Mouse (Mus musculus) left cerebral cortex, adult 9 months (tissue): Measurements from ENCODE around the gene Clec16a.

ENCODE experiments used
- DNase-seq, 2 experiments: peaks; one replicate each; pipeline ENCODE4 v3.0.0; 2022; ENCODE audit warnings: low spot score in 2 of 2

Gene Clec16a

DNA sequence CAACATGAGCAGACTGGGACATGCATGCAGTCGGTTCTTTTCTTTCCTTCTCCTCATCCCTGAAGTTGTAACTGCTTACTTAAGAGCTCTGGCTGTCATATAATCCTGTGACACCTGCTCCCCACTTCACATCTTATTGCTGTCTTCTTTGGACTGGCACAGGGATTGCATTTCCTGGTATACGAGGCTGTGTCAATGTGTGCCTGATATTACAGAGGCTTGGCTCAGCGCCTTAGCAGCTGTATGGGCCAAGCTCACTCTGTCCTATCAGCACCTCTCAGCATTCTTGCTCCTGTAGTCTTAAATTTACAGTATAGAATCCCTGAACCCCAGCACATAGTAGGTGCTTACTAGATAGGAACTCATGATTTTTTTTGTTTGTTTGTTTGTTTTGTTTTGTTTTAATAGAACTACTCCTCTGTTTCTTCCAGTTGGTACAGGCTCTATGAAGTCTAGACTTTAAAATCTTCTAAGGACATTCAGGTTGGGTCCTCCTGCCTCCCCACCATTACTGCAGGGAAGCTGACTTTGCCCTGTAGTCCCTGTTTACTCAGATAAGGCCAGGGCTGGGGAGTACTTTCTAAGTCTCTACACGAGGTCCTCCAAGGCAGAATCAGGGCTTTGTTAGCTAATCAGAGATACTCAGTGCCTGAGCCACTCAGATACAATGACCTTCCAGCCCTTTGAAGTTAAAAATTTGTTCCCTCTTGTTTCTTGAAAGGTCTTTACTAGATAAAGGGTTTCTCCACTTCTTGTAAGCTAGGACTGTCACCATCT is 97.9 kb downstream of the Clec16a start:
- no peak for DNase-seq

DNA sequence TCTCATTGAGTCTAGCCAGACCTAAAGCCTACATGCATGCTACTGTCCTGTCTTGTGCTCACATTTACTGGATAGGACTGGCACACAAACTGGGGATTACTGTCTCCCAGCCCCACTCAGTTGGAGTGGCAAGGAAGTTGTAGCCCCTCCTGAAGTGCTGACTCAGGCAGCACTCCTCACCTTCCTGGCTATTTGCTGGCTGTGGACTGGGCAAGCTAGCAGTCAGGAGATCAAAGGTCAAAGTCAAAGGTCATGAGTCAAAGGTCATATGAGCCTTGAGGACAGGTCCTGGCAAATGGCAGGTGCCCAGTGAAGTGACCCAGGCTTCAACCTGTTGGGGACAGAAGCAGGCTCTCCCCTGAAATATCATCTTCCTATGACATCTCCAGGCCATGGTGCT is 99.1 kb downstream of the Clec16a start:
- no peak for DNase-seq

DNA sequence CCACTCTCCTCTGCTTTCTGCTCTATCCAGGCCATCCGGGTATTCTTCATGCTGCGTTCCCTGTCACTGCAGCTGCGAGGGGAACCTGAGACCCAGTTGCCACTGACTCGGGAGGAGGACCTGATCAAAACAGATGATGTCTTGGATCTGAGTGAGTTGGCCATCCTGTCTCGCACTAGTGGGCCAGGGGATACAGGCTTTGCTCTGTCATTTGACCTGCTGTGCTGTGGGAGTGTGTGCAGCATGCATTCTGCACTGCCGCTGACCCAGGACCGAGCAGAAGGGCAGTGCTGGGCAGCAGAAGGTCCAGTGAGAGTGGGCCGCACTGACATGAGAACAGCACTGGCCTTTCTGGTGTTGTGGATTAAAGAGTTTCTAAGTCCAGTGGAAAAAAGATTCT is 99.6 kb downstream of the Clec16a start:
- DNase-seq: no peak

DNA sequence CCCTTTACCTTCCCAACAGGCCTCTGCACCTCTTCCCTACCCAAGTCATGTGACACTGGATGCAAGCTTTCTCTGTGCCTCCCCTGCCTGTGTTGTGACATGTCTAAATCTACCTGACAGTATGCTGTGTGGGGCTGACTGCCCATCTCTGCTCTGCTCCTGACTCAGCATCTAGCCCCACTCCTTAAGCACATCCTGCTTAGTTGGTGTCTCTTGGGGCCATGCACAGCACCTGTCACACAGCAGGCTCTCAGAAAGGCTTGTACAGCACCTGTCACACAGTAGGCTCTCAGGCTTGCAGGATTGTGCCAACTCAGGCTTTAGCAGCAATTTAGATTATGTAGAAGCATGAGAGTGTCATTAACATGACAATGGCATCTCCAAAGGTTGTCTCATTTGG is 106.7 kb downstream of the Clec16a start:
- no peak for DNase-seq

DNA sequence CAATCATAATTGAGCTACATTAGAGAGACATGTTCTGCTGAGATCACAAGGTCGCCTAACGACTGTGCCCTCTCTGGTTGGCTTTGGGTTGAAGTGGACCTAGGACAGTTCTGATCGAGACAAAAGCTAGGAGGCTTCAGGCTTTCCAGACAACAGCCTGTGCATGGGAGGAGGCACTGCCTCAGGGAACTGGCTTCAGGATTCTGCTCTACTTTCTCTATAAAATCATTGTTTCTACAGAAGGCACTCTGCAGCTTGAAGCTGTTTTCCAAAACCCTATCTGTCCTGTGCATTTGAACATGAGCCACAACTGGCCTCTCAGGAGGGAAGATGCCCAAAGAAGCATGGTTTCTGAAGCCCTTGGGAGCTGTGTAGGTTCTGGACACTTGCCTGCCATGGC is 107.8 kb downstream of the Clec16a start:
- DNase-seq: no peak

DNA sequence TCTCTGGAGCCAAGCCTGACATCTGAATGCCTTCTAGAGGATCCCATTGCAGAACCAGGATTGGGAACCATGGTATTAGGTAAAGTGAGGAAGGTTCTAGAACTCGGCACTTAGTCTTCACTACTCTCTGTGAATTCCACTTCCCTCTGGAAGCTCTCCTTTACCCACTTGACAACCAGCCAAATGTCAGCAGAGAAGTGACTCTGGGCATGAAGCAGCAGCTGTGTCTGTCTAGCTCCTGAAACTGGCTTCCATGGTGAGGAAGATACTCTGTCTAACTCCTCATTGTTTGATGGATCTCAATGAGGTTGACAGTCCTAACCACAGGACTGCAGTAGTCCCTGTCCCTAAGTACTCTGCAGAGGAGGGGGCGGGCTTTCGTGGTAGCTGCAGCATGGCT is 110.1 kb downstream of the Clec16a start:
- DNase-seq: no peak

DNA sequence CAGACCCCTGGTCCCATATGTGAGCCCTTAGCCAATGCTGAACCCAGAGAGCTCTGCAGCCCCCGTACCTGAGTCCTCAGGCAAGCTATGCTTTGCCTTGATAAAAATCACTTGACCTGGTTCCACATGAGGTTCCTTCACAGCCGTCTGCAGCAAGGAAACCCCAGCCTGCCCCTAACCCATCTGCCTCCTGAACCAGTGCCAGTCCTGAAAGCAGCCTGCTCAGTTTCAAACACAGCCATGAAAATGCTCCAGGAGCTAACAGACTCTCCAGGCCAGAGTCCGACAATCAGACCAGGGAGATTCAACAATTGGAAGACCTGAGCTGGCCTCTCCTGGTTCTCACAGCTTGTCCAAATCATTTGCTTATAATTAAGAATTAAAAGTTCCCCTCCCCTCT is 110.8 kb downstream of the Clec16a start:
- DNase-seq: no peak

DNA sequence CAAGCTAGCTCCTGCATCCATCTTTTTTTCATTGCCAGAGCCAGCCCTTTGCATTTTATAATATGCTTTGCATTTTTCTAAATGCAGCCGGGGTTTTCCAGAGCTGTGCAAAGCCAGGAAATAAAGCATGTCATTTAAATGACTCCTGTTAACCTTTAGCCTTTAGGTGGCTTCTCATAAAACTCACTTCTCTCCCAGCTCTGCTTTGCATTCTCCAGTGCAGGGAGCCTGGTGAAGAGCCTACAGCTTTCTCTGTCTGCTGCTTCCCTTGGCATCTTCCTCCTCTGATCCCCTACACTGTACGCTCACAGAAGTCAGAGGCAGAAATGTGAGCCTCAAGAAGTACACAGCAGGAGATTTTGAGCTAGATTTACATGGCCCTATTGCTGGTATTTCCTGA is 111.3 kb downstream of the Clec16a start:
- peak in 1 of 2 experiments; percentile 33 for DNase-seq

DNA sequence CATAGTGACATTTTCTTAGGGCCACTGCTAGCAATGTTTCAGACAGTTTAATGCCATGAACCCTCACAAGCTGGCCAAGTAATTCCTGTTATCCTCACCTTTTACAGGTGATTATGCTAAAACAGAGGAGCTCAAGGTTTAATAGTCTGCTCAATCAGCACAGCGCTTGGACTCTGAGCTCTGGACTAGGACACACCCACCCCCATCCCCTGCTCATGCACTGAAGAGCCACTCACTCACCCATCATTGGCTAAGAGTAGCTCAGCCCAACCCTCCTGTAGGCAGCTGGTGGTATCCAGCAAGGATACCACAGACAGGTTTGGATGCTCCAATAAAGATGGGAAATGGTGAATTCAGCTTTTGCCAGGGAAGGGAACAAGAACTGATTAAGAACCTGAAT is 111.8 kb downstream of the Clec16a start:
- no peak for DNase-seq

DNA sequence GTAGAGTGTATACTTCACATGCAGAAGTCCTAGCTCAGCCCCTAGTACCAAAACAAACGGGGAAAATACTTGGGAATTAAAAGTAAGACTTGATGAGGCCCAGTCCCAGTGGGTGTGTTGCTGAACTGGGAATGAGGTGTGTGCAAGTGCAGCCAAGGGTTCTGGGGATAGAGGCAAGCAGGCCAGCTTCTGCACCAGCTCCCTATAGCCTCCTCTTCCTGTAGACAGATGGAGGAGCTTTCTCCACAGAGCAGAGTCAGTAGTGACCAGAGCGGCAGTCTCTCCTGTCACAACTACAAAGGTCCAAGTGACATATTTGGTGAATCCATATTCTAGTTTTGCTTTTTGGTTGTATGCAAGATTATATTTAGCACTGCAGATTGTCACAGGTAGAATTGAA is 114.1 kb downstream of the Clec16a start:
- no peak for DNase-seq

DNA sequence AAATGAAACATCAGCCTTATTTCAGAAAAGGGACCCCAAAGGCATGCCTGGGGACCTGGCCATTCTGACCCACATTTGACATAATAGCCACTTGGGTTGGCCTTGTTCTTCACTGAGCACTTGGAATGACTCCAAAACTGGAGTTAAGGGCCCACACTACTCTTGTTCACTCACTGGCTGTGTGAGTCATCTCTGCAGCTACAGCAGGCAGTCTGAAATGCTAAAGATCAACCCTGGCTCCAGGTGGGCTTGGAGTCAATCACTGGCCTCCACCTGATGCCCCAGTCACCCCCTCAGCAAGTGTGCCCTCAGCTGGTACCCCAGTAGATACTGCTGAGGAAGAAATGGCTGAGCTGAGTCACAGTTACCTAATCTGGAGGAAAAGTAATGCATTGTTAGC is 115.4 kb downstream of the Clec16a start:
- DNase-seq: peak in 1 of 2 experiments; percentile 25

DNA sequence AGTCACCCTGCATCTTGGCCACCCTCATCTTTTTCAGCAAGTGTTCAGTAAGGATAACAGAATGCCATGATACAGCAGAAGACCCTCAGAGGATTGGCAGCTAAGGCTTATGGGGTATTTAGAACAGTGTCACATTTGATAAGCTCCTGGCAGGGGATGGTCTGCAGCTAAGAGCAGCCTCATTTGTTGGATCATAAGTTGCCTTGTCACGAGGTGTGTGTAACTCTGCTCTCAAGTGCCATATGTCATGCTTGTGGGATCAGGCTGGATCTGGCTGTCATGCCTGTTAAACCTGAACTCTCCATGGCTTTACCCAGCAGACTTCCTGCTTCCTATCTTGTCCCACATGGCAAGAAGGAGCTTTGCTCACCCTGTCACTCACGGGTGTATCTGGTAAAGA is 116.2 kb downstream of the Clec16a start:
- DNase-seq: no peak

DNA sequence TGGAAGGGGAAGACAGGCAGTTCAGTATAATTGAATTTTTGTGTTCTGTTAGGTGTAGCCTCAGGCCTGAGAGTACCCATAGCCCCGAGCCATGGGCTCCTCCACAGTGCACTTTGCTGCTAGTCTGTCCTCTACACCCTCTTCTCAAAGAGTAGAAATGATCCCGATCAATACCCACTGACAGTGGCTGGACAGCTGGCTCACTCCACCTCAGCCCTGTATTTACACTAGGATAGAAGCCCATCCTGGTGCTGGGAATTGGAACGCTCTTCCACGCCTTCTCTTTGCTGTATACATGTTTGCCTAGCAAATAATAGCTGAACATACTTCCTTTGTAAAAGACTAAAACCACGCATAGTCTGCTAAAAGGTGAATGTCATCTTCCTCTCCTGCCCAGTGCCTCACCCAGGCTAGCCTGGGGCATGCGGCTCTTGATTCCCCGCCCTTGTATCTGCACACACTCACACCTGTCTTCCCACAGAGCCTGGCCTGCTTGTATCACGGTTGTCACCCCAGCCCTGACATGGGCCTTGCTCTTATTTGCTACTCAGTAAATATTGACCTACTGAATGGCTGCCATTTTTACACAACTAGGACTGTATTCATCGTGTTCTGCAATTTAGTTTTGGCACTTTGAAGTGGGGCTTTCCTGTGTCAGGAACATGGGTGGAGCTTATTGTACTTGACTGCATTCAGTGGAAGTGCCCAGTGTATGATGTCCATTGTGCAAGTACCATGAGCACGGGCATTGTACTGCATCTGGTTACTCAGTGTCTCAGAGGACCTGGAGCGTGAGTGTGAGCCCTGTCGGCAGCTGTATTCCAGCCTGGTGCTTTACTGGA is 119.0 kb downstream of the Clec16a start:
- no peak for DNase-seq

DNA sequence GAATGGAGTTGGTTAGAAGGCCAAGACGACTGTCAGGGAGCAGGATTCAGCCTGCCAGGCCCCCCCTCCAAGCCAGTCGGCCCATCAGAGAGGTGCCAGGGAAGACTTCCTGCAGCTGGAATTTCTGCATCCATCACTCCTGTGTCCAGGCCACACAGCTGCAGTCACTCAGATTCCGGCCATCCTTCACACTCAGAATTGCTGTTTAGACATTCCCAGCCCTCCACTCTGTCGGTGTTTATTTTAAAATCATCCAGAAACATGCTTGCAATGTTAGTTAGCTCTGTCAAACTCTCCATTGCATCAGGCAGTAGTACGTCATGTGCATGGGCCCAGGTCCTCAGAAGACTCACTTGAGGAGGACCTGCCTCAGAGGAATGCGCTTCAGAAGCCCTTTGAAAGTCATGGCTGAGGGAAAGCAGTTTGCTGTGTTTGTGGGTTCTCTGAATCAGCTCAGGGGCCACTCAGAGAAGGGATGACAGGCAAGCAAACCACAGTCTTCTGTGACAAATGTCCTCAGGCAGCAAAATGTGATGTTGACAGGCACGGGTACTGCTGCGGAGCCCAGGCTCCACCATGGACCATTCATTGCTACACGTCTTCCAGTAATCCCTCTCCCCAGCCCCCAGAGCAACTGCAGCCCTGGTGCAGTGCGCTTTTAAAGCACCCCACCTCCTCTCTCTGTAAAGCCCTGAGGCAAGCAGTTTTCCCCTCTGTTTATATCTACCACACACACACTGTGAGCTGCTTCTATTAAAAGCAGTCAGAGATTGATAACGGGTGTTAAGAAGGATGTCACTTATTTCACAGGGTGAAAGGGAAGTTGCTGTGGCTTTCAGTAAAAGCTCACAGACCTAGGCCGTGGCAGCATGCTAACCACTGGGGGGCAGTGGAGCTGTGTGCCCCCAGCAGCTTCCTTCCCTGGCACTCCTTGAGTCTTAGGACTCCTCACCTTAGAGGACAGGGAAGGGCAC is 120.1 kb downstream of the Clec16a start:
- peak; percentile 25 to 26 for DNase-seq

DNA sequence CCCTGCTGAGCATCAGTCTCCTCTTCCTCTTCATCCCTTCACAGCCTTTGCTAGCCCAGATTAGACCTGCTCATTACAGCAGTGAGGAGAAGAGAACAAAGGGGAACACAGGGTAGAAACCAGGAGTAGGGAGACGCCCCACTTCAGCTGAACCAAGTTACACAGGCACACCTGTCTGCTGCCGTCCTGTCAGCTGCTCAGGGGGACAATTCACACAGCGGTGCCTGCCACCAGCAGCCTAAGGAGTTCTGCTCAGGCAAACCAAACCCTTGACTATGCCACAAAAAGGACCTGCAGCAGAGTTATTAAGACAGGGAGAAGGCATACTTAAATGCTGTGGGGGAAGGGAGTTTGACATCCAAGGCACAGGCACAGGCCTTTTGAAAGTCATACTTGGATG is 121.6 kb downstream of the Clec16a start:
- DNase-seq: no peak

DNA sequence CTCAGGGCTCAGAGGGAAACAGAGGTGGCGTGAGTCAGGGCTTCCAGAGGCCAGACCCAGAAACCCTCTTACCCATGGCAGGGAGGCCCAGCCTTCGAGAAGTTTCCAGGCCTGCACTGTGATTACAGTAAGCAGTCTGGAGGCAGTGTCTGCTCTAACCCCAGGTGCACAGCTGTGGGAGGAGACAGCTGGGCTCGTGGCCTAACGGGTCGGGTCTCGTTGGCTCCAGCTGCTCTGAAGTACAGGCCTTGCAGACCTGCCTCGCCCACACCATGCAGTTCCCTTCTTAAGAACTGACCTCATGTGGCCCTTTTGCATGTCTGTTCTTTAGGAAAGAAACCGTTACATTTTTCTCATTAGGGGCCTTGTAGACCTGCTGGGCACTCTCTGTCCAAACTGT is 123.3 kb downstream of the Clec16a start:
- DNase-seq: no peak

DNA sequence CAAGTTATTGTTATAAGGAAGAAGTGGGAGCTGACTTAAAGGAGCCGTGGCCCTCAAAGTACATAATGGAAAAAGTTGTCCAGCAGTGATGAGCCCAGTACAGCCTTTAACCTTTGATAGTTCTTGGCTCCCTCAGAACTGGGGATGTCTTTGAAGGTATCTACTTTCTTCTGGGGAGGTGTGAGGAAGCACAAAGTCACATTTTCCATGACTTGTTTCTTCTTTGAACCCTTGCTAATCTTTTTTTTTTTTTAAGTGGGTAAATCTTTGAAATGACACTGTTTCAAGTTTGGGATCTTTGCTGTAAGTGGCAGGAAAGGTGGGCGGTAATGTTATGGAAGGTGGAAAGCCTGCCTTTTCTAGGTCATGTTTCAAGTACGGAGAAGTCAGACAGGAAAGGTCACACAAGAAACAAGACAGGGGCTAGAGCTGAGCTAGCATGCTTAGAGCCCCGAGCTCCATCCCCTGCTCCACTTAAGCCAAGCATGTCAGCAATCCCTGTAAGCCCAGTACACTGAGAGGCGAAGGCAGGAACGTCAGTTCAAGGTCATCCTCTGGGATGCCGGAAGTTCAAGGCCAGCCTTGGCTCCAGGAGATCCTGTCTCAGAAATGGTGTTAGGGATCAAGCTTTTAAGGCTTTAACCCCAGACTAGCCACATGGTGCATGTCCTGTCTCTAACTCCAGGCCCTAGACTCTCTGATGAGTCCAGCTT is 124.0 kb downstream of the Clec16a start:
- no peak for DNase-seq

DNA sequence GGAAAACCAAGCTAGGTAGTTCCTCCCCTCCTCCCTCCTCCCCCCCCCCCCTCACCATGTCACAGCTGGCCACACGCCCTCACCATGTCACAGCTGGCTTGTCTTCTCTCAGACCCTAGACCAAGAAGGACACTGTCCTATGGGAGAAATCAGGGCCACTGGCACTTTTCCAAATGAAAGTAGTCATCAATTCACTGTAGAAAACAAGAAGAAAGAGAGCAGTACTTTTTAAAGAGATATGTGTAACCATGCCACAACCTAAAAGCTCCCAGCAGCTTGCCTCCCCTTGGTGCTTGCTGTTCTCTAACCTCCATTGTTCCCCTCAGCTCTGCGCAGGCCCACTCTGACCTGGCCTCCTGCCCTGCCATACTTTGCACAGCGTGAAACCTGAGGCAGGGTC is 124.8 kb downstream of the Clec16a start:
- no peak for DNase-seq

DNA sequence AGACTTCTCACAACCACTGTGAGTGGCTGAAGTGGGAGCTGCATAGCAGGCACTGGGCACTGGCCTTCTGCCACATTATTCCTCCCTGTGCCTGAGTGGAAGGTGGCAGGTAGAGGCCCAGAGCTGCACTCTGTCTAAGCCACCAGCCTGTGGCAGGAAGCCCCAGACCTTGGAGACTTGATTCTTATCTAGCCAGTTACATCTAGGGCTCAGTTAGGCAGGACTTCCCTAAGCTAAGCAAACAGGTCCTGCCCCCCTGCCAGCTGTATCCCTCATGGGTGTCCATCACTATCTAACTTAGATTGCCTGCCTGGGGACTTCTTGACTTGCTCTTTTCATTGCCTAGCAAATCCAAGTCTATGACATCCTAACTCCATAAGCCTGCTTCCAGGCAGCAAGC is 127.4 kb downstream of the Clec16a start:
- no peak for DNase-seq

DNA sequence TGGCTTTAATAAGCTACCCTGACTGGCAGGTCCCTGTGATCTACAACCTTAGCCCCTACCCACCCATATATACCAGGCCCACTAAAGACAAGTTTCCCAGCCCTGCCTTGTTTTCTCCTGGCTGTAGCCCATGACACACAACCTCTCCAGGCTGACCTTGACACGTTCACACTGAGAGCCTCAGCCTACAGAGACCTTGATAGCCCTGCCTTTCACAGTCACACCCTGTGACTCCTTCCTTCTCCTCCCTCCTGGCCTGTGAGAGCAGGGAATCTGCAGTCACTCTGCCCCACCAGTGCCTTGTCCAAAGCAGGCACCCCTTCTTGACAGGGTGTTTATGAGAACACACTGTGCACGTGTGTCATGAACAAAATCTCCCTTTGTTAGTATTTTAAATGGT is 128.9 kb downstream of the Clec16a start:
- DNase-seq: no peak

DNA sequence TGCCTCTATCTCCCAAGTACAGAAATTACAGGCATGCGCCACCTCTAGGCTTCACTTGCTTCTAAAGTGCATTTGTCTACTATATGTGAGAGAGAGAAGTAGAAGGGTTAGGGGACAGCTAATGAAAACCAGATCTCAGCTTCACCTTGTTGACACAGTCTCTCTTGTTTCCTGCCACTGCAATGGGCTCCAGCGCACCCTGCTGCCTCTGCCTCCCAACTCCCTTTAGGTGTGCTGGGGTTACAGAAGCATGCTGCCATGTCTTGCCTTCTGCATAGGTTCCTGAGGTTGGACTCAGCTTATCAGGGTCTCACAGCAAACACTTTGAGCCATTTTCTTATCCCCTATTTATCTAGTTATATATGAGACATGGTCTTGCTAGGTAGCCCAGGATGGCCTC is 129.8 kb downstream of the Clec16a start:
- DNase-seq: no peak
